ENCODE assay signal across 9 mouse cellular contexts in genomic region chr6:115853985-115854384, GRCm38 (mm10). TPM values are rescaled to one million over a fixed set of nuclear protein-coding genes. Genes with fewer than 3 reads are reported as not detected.
DNase-seq lines count a peak whose midpoint lies in the region; ATAC-seq lines count a peak whose summit lies in the region.
"Had no signal": no experiment of that assay in that cellular context is flagged by ENCODE, and none has a peak within 500 bp of the region (broad histone marks: within the 10 kb centered on the region; RNA-seq: fewer than 3 reads in every experiment).

No protein-coding gene starts in this region.

- ATAC-seq in heart, embryonic 13.5 days (ENCODE audit: extremely low read depth, insufficient number of reproducible peaks, low FRiP score, low TSS enrichment): no peak
- ATAC-seq in hindbrain, embryonic 13.5 days (ENCODE audit: low FRiP score): no peak
- no peak for ATAC-seq in midbrain, embryonic 14.5 days (ENCODE audit: low FRiP score, low TSS enrichment)
- no peak for ATAC-seq in monocyte, adult 5-6 weeks (replicated peaks; ENCODE audit: insufficient number of reproducible peaks, low FRiP score, low TSS enrichment, poor library complexity, severe bottlenecking)
- ATAC-seq in megakaryocyte-erythroid progenitor cell, adult 5-6 weeks (replicated peaks; ENCODE audit: low FRiP score, low TSS enrichment, poor library complexity, severe bottlenecking): no peak

- H3K4me2 ChIP-seq in heart, embryonic 13.5 days: peak overlapping the region; percentile 89
- peak overlapping the region; percentile 60 for H3K4me2 ChIP-seq in hindbrain, embryonic 13.5 days
- H3K4me2 ChIP-seq in midbrain, embryonic 14.5 days (ENCODE audit: low read length): peak overlapping the region; percentile 63

- DNase-seq in heart, postnatal 14 days: no peak
- peak; percentile 18 for DNase-seq in MEL-GATA-1-ER (ENCODE audit: extremely low read depth, low read depth)
- DNase-seq in midbrain, embryonic 14.5 days: no peak
- DNase-seq in thymus, postnatal 14 days: no peak

- H3K27me3 ChIP-seq in heart, embryonic 13.5 days (replicated peaks): no peaks in the 10 kb centered on the region
- no peaks in the 10 kb centered on the region for H3K27me3 ChIP-seq in hindbrain, embryonic 13.5 days
- H3K27me3 ChIP-seq in midbrain, embryonic 14.5 days (ENCODE audit: control insufficient read depth, insufficient read depth, low read length): no peaks in the 10 kb centered on the region
- H3K27me3 ChIP-seq: Patski had no signal

- no peaks in the 10 kb centered on the region for H3K9me3 ChIP-seq in heart, embryonic 13.5 days
- H3K9me3 ChIP-seq in hindbrain, embryonic 13.5 days: no peaks in the 10 kb centered on the region
- no peaks in the 10 kb centered on the region for H3K9me3 ChIP-seq in midbrain, embryonic 14.5 days (ENCODE audit: control insufficient read depth, low read length)

- WGBS in heart, embryonic 13.5 days: 48% methylated on average over 7 of the region's 7 CpGs
- 47% methylated on average over 7 of the region's 7 CpGs for WGBS in hindbrain, embryonic 13.5 days
- WGBS in midbrain, embryonic 14.5 days: 41% methylated on average over 7 of the region's 7 CpGs

- H3K27ac ChIP-seq in heart, embryonic 13.5 days (replicated peaks): peak overlapping the region; percentile 91
- H3K27ac ChIP-seq in hindbrain, embryonic 13.5 days: peak overlapping the region; percentile 86
- H3K27ac ChIP-seq in midbrain, embryonic 14.5 days (replicated peaks; ENCODE audit: low read depth, low read length): peak overlapping the region; percentile 85

- intact Hi-C loops in heart, postnatal 14 days (cut with DNase I): loop anchor here (5.0 kb wide), 2 partner anchors 103 to 138 kb away; no protein-coding TSS in a partner anchor

- peak overlapping the region; percentile 64 for H3K4me3 ChIP-seq in heart, embryonic 13.5 days
- H3K4me3 ChIP-seq in hindbrain, embryonic 13.5 days: peak overlapping the region; percentile 57
- H3K4me3 ChIP-seq in midbrain, embryonic 14.5 days (replicated peaks; ENCODE audit: low read depth, low read length): peak overlapping the region; percentile 53

- H3K4me1 ChIP-seq in heart, embryonic 13.5 days: peaks cover 49% of the 10 kb centered on the region
- H3K4me1 ChIP-seq in hindbrain, embryonic 13.5 days (replicated peaks): peaks cover 25% of the 10 kb centered on the region
- peaks cover 4% of the 10 kb centered on the region; the same call in 1 of the 2 replicates for H3K4me1 ChIP-seq in midbrain, embryonic 14.5 days (ENCODE audit: control insufficient read depth, insufficient read depth, low read length)

- H3K9ac ChIP-seq in heart, embryonic 13.5 days: peak overlapping the region; percentile 81
- peak overlapping the region; percentile 68 for H3K9ac ChIP-seq in hindbrain, embryonic 13.5 days
- H3K9ac ChIP-seq in midbrain, embryonic 14.5 days (replicated peaks; ENCODE audit: low read length): peak overlapping the region; percentile 52

- H3K36me3 ChIP-seq in heart, embryonic 13.5 days: peaks cover 11% of the 10 kb centered on the region
- peaks cover 8% of the 10 kb centered on the region; the same call in 1 of the 2 replicates for H3K36me3 ChIP-seq in hindbrain, embryonic 13.5 days
- peaks cover 6% of the 10 kb centered on the region; the same call in 1 of the 2 replicates for H3K36me3 ChIP-seq in midbrain, embryonic 14.5 days (ENCODE audit: control insufficient read depth, insufficient read depth, low read length)

RNA-seq across cellular contexts. Expression of gene Ift122, which starts 0.7 kb away (rescaled TPM):
- 21.2 and 21.4 TPM in 2 replicates for polyA plus RNA-seq in heart, embryonic 13.5 days (2015; fragmentation: Nextera tagmentation; extraction: Ambion mirVana)
- total RNA-seq in heart, postnatal 14 days (2021): 10 to 100 TPM; 13.2 to 18.6 TPM
- polyA plus RNA-seq in hindbrain, embryonic 13.5 days (2015; fragmentation: Nextera tagmentation; extraction: Ambion mirVana): 25.3 and 27.7 TPM in 2 replicates
- polyA plus RNA-seq in midbrain, embryonic 14.5 days (2014; fragmentation: Nextera tagmentation; extraction: Ambion mirVana): 19.1 and 28.1 TPM in 2 replicates
- 1.1 to 1.2 TPM (median 1.1 TPM) in 3 replicates for total RNA-seq in monocyte, adult 5-6 weeks (2017)
- 0.49 and 1.8 TPM in 2 replicates for total RNA-seq in megakaryocyte-erythroid progenitor cell, adult 5-6 weeks (2014; fragmentation: Nextera tagmentation)
- total RNA-seq in megakaryocyte-erythroid progenitor cell, adult 5-6 weeks (2017): 2.3 and 3.7 TPM in 2 replicates

RNA-seq across cellular contexts. Expression of gene Mbd4, which starts 0.8 kb away (rescaled TPM):
- polyA plus RNA-seq in heart, embryonic 13.5 days (2015; fragmentation: Nextera tagmentation; extraction: Ambion mirVana): 8.7 and 10.4 TPM in 2 replicates
- total RNA-seq in heart, postnatal 14 days (2021): 1 to 10 TPM; 1.7 to 2.1 TPM
- polyA plus RNA-seq in hindbrain, embryonic 13.5 days (2015; fragmentation: Nextera tagmentation; extraction: Ambion mirVana): 10.7 and 13.3 TPM in 2 replicates
- polyA plus RNA-seq in midbrain, embryonic 14.5 days (2014; fragmentation: Nextera tagmentation; extraction: Ambion mirVana): 5.3 and 10.2 TPM in 2 replicates
- 9.7 to 13.3 TPM (median 11.5 TPM) in 3 replicates for total RNA-seq in monocyte, adult 5-6 weeks (2017)
- 12.6 and 25.6 TPM in 2 replicates for total RNA-seq in megakaryocyte-erythroid progenitor cell, adult 5-6 weeks (2014; fragmentation: Nextera tagmentation)
- total RNA-seq in megakaryocyte-erythroid progenitor cell, adult 5-6 weeks (2017): 18.9 and 19.9 TPM in 2 replicates

RNA-seq across cellular contexts. Expression of gene Efcab12, which starts 15.8 kb away (rescaled TPM):
- polyA plus RNA-seq in heart, embryonic 13.5 days (2015; fragmentation: Nextera tagmentation; extraction: Ambion mirVana): 0.46 and 0.53 TPM in 2 replicates
- under 1 TPM; 0.56 to 0.76 TPM for total RNA-seq in heart, postnatal 14 days (2021)
- 3.0 and 3.4 TPM in 2 replicates for polyA plus RNA-seq in hindbrain, embryonic 13.5 days (2015; fragmentation: Nextera tagmentation; extraction: Ambion mirVana)
- polyA plus RNA-seq in midbrain, embryonic 14.5 days (2014; fragmentation: Nextera tagmentation; extraction: Ambion mirVana): 2.5 and 3.2 TPM in 2 replicates
- not detected in 3 replicates for total RNA-seq in monocyte, adult 5-6 weeks (2017)
- not detected in 2 replicates for total RNA-seq in megakaryocyte-erythroid progenitor cell, adult 5-6 weeks (2014; fragmentation: Nextera tagmentation)
- total RNA-seq in megakaryocyte-erythroid progenitor cell, adult 5-6 weeks (2017): 0.05 TPM in 1 of 2 replicates, not detected in the other

RNA-seq across cellular contexts. Expression of gene Rpl32, which starts 45.4 kb away (rescaled TPM):
- polyA plus RNA-seq in heart, embryonic 13.5 days (2015; fragmentation: Nextera tagmentation; extraction: Ambion mirVana): 1,371 and 1,440 TPM in 2 replicates
- 100 to 1,000 TPM; 618 to 675 TPM for total RNA-seq in heart, postnatal 14 days (2021)
- 1,291 and 1,358 TPM in 2 replicates for polyA plus RNA-seq in hindbrain, embryonic 13.5 days (2015; fragmentation: Nextera tagmentation; extraction: Ambion mirVana)
- 1,221 and 1,292 TPM in 2 replicates for polyA plus RNA-seq in midbrain, embryonic 14.5 days (2014; fragmentation: Nextera tagmentation; extraction: Ambion mirVana)
- 1,916 to 2,189 TPM (median 2,052 TPM) in 3 replicates for total RNA-seq in monocyte, adult 5-6 weeks (2017)
- total RNA-seq in megakaryocyte-erythroid progenitor cell, adult 5-6 weeks (2014; fragmentation: Nextera tagmentation): 5,043 and 6,230 TPM in 2 replicates
- total RNA-seq in megakaryocyte-erythroid progenitor cell, adult 5-6 weeks (2017): 5,746 and 6,785 TPM in 2 replicates
